ENCODE assay signal across 17 mouse cellular contexts in the genomic region with DNA sequence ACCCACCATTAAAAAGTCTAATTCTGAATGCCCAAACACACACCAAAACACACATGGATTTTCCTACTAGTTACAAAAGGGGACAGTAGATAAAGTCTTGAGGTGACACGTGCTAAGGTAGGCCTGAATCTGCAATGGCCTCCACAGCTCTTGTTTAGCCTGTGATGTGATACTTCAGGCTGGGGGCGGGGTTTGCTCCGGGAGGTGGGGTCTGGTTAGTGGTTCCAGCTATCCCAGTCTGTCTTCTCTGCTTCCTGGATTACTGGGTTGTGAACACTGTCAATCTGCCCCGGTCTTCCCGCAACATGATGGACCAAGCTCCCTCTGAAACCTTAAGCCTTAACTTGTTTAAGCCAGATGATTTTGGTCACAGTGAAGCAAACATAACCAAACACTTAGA.
"Had no signal": no experiment of that assay in that cellular context is flagged by ENCODE, and none has a peak within 500 bp of the region (broad histone marks: within the 10 kb centered on the region; RNA-seq: fewer than 3 reads in every experiment).

No protein-coding gene starts in this region.

- ATAC-seq: midbrain, embryonic 16.5 days had no signal

- H3K4me3 ChIP-seq: midbrain, embryonic 12.5 days; myocyte; neural tube, embryonic 13.5 days; neural tube, embryonic 15.5 days had no signal

- H3K9ac ChIP-seq: lung, embryonic 14.5 days; midbrain, embryonic 12.5 days; neural tube, embryonic 13.5 days; neural tube, embryonic 15.5 days had no signal

- H3K4me2 ChIP-seq: lung, embryonic 14.5 days; midbrain, embryonic 12.5 days; neural tube, embryonic 13.5 days; neural tube, embryonic 15.5 days had no signal

- DNase-seq: lung, adult 18-20 months; lung, embryonic 14.5 days; lung, postnatal 10 days; lung, postnatal 4 days; midbrain, embryonic 14.5 days; right cerebral cortex, adult 18-20 months; right cerebral cortex, postnatal 25 days; right cerebral cortex, postnatal 4 days; spleen, adult 18-20 months; thymus, adult 18-20 months; thymus, postnatal 14 days; thymus, postnatal 36 days had no signal

- H3K36me3 ChIP-seq: midbrain, embryonic 12.5 days; neural tube, embryonic 13.5 days; neural tube, embryonic 15.5 days had no signal

- H3K9me3 ChIP-seq: midbrain, embryonic 12.5 days; neural tube, embryonic 13.5 days; neural tube, embryonic 15.5 days had no signal

- H3K27me3 ChIP-seq: midbrain, embryonic 12.5 days; neural tube, embryonic 13.5 days; neural tube, embryonic 15.5 days had no signal

- H3K27ac ChIP-seq: midbrain, embryonic 12.5 days; neural tube, embryonic 13.5 days; neural tube, embryonic 15.5 days had no signal
